Mouse (Mus musculus): ENCODE measurements around the gene Bcl2. TPM values are rescaled to one million over a fixed set of nuclear protein-coding genes. Genes with fewer than 3 reads are reported as not detected.

Bcl2 gene
- 26.0 and 30.9 TPM in 2 replicates for total RNA-seq (2012; rRNA removed)
- polyA plus RNA-seq (2012; ENCODE audit: insufficient read depth in 1 of 2, insufficient read length in 2 of 2, low read depth in 1 of 2, low replicate concordance in 2 of 2, missing spikeins in 1 of 2) = 10 to 100 TPM; 38.8 to 87.0 TPM

DNA sequence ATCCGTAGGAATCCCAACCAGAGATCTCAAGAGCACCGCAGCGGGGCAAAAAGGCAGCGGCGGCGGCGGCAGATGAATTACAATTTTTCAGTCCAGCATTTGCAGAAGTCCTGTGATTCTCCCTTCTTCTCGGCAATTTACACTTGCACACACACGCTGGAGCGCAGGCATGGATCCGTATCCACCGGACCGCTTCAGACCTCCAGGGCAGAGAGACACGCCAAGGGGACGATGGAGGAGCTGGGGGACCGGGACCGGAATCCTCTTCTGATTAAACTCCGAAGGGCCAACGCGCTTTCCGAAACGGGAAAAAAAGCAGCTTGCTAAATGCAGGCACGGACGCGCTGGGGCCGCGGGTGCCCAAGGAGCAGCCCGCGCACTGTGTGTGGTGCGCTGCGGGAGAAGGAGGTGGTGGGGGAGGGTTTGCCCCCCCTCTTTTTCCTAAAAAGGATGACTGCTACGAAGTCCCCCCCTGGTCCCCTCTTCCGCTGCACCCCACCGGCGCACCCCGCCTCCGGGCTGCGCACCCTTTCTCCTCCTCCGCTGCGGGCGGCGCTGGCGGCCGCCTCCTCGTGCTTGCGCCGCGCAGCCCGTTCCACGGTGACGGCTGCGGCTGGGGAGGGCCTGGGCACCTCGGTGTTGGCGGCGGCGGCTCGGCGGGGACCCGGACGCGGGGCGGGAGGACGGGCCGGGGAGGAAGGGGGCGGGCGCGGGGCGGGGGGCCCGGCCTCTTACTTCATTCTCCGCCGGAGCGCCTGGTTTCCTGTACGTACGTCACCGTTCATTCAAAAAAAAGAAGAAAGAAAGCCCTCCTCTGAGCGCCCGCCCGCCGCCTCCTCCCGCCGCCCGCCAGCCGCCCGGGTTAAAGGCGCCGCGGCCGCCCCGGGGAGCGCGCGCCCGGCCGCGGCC lies at the start of gene Bcl2:
Gene Bcl2 (minus strand): TSS at position 654 of the 909 bp plus-strand sequence.
- H3K4me3 ChIP-seq (ENCODE audit: control insufficient read depth in 1 of 2, insufficient read depth in 1 of 2, low read depth in 2 of 2, low read length in 2 of 2) = peak within 1 kb of the TSS; percentile 77 to 83
- peak; percentile 90 for DNase-seq (ENCODE audit: low read depth, low spot score)
- H3K27ac ChIP-seq (ENCODE audit: control insufficient read depth, low read depth, low read length) = peak within 1 kb of the TSS; percentile 94

DNA sequence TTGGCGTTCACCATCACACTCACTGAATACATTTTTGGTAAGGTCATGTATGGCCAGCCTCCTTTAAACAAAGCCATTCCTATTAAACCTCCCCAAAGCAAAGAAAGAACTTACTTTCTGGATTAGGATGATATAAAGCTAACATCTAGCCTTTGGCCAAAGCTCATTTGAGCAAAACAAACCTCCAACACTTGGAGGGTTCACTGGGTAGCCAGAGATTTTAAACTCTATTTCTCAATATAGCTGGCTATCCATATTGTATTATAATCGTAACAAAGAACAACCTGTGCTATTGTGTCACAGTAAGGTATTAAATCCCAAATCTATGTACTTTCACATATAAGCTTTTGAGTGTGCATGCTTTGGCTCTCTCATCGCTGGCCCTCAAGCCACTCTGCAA lies 46.7 kb upstream of the Bcl2 start:
- Histone ChIP-seq H3K9ac (ENCODE audit: control insufficient read depth, low read depth, low read length, poor library complexity, severe bottlenecking) (peak overlapping the region; percentile 57), H3K27me3 (ENCODE audit: control insufficient read depth in 1 of 2, insufficient read depth in 2 of 2, low read length in 2 of 2) (no peaks in the 10 kb centered on the region), H3K9me3 (replicated peaks; ENCODE audit: insufficient read depth, low read length) (no peaks in the 10 kb centered on the region), H3K27ac (ENCODE audit: control insufficient read depth, low read depth, low read length) (no peak overlapping the region), H3K36me3 (ENCODE audit: control insufficient read depth in 1 of 2, insufficient read depth in 2 of 2, low read length in 2 of 2) (peaks cover 2 to 32% of the 10 kb centered on the region in 2 experiments; a peak in 2 of 4 replicates), H3K4me3 (ENCODE audit: control insufficient read depth in 1 of 2, insufficient read depth in 1 of 2, low read depth in 2 of 2, low read length in 2 of 2) (peak overlapping the region; percentile 9 to 36; a peak in 3 of 4 replicates), H3K79me2 (ENCODE audit: control insufficient read depth, insufficient read depth, low read length, poor library complexity) (peaks cover 12% of the 10 kb centered on the region), H3K4me1 (ENCODE audit: control insufficient read depth in 1 of 2, insufficient read depth in 2 of 2, low read length in 2 of 2) (peaks cover 19 to 24% of the 10 kb centered on the region in 2 experiments)
- TF ChIP-seq ZMIZ1 (IDR thresholded peaks at IDR 0.05; ENCODE audit: low read depth, low read length) (no peak), POLR2AphosphoS2 (IDR thresholded peaks at IDR 0.05; ENCODE audit: low read length) (0 out of 2 replicates have a peak, but pooled peaks have one; percentile 11)
- DNase-seq (ENCODE audit: low read depth, low spot score) = no peak

More for the DNA sequence above, at the start of gene Bcl2:
- Histone ChIP-seq H3K27me3 (ENCODE audit: control insufficient read depth in 1 of 2, insufficient read depth in 2 of 2, low read length in 2 of 2) (no peaks in the 10 kb centered on the region), H3K9ac (ENCODE audit: control insufficient read depth, low read depth, low read length, poor library complexity, severe bottlenecking) (peak within 1 kb of the TSS; percentile 84), H3K4me1 (ENCODE audit: control insufficient read depth in 1 of 2, insufficient read depth in 2 of 2, low read length in 2 of 2) (peaks cover 12% of the 10 kb centered on the region in 2 experiments), H3K9me3 (replicated peaks; ENCODE audit: insufficient read depth, low read length) (no peaks in the 10 kb centered on the region), H3K79me2 (ENCODE audit: control insufficient read depth, insufficient read depth, low read length, poor library complexity) (peaks cover 43% of the 10 kb centered on the region), H3K36me3 (ENCODE audit: control insufficient read depth in 1 of 2, insufficient read depth in 2 of 2, low read length in 2 of 2) (peaks cover 0 to 27% of the 10 kb centered on the region in 2 experiments; a peak in 2 of 4 replicates)
- TF ChIP-seq CTCF (IDR thresholded peaks at IDR 0.05 in 2 of 3, conservative IDR thresholded peaks at IDR 0.05 in 1 of 3; ENCODE audit: control insufficient read depth in 1 of 3, insufficient read depth in 1 of 3, low read depth in 2 of 3, low read length in 3 of 3, poor library complexity in 1 of 3, severe bottlenecking in 1 of 3) (0 out of 6 replicates have a peak, but pooled peaks of 1 of the 3 experiments have one; percentile 17), HCFC1 (IDR thresholded peaks at IDR 0.05; ENCODE audit: low read depth, low read length) (no peak), ZNF384 (IDR thresholded peaks at IDR 0.05; ENCODE audit: low read depth, low read length) (no peak), NRF1 (IDR thresholded peaks at IDR 0.05; ENCODE audit: insufficient read depth, low read depth, low read length, poor library complexity, severe bottlenecking) (no peak), ZKSCAN1 (IDR thresholded peaks at IDR 0.05; ENCODE audit: low read depth, low read length) (no peak), UBTF (IDR thresholded peaks at IDR 0.05; ENCODE audit: borderline replicate concordance, insufficient read depth, low read depth, low read length) (peak; percentile 73), CHD1 (IDR thresholded peaks at IDR 0.05; ENCODE audit: low read depth, low read length) (no peak), JUND (IDR thresholded peaks at IDR 0.05; ENCODE audit: low read depth, low read length) (no peak), RCOR1 (IDR thresholded peaks at IDR 0.05; ENCODE audit: low read depth, low read length) (no peak), MAX (IDR thresholded peaks at IDR 0.05; ENCODE audit: low read length) (no peak), MAZ (IDR thresholded peaks at IDR 0.05; ENCODE audit: low read depth, low read length) (no peak), TBP (IDR thresholded peaks at IDR 0.05; ENCODE audit: low read depth, low read length) (peak; percentile 74), USF2 (IDR thresholded peaks at IDR 0.05; ENCODE audit: borderline replicate concordance in 1 of 2, insufficient read depth in 1 of 2, low read depth in 1 of 2, low read length in 2 of 2) (no peak), MYB (IDR thresholded peaks at IDR 0.05; ENCODE audit: low read depth, low read length) (no peak), POLR2A (IDR thresholded peaks at IDR 0.05; ENCODE audit: control insufficient read depth in 1 of 2, insufficient read depth in 1 of 2, low read depth in 1 of 2, low read length in 2 of 2, poor library complexity in 1 of 2) (peak; percentile 41 to 62; a peak in 3 of 4 replicates), NELFE (IDR thresholded peaks at IDR 0.05; ENCODE audit: low read depth, low read length) (no peak)
